Mouse (Mus musculus): ENCODE results near the gene Cldn20. TPM values are rescaled to one million over a fixed set of nuclear protein-coding genes. Genes with fewer than 3 reads are reported as not detected.

Cldn20 gene
- polyA plus RNA-seq, 1 experiment from 2014 or later = 0.13 TPM

- Histone ChIP-seq H3K9me3 (replicated peaks; ENCODE audit: control insufficient read depth, low read length) (no peaks in the 10 kb centered on the region), H3K27me3 (ENCODE audit: control insufficient read depth, insufficient read depth, low read depth, low read length) (no peaks in the 10 kb centered on the region), H3K4me1 (ENCODE audit: control insufficient read depth, low read depth, low read length) (no peaks in the 10 kb centered on the region), H3K4me2 (ENCODE audit: low read depth, low read length) (no peak overlapping the region), H3K27ac (ENCODE audit: low read length) (no peak overlapping the region), H3K36me3 (ENCODE audit: control insufficient read depth, insufficient read depth) (peaks cover 3% of the 10 kb centered on the region; the same call in 1 of the 2 replicates), H3K9ac (ENCODE audit: low read depth, low read length) (no peak overlapping the region), H3K4me3 (ENCODE audit: low read depth, low read length) (no peak overlapping the region)
- ATAC-seq (ENCODE audit: low read depth) = no peak
- WGBS (ENCODE audit: insufficient replicate concordance) = 75% methylated on average over 5 of the region's 5 CpGs
Observed at GRCm38 (mm10) chr17:3541033-3541432, 8.7 kb downstream of the Cldn20 start.

- 66% methylated on average over 7 of the region's 7 CpGs for WGBS (ENCODE audit: insufficient replicate concordance)
- H3K36me3 ChIP-seq (ENCODE audit: control insufficient read depth, insufficient read depth) = peaks cover under 1% of the 10 kb centered on the region; the same call in 1 of the 2 replicates
Observed at GRCm38 (mm10) chr17:3547725-3548124, 15.4 kb downstream of the Cldn20 start.

GRCm38 (mm10) chr17:3556251-3556650 lies 23.9 kb downstream of the Cldn20 start:
- peak overlapping the region; percentile 89; the same call in 1 of the 2 replicates for H3K4me3 ChIP-seq (ENCODE audit: low read depth, low read length)

More at GRCm38 (mm10) chr17:3547725-3548124, 15.4 kb downstream of the Cldn20 start:
- Histone ChIP-seq H3K9ac (ENCODE audit: low read depth, low read length) (no peak overlapping the region), H3K27me3 (ENCODE audit: control insufficient read depth, insufficient read depth, low read depth, low read length) (no peaks in the 10 kb centered on the region), H3K4me2 (ENCODE audit: low read depth, low read length) (no peak overlapping the region), H3K27ac (ENCODE audit: low read length) (no peak overlapping the region), H3K9me3 (replicated peaks; ENCODE audit: control insufficient read depth, low read length) (no peaks in the 10 kb centered on the region), H3K4me1 (ENCODE audit: control insufficient read depth, low read depth, low read length) (no peaks in the 10 kb centered on the region), H3K4me3 (ENCODE audit: low read depth, low read length) (no peak overlapping the region)
- no peak for ATAC-seq (ENCODE audit: low read depth)

GRCm38 (mm10) chr17:3557331-3558311 lies 25.3 kb downstream of the Cldn20 start, which contains the start of gene Tfb1m:
Gene Tfb1m (minus strand): TSS chr17:3557781.
- no peaks in the 10 kb centered on the region for H3K27me3 ChIP-seq (ENCODE audit: control insufficient read depth, insufficient read depth, low read depth, low read length)
- peak within 1 kb of the TSS; percentile 70 for H3K9ac ChIP-seq (ENCODE audit: low read depth, low read length)
- WGBS (ENCODE audit: insufficient replicate concordance) = under 1% methylated on average over 59 of the region's 60 CpGs
- ATAC-seq (ENCODE audit: low read depth) = peak; percentile 97
- peak within 1 kb of the TSS; percentile 78 for H3K4me2 ChIP-seq (ENCODE audit: low read depth, low read length)
- H3K36me3 ChIP-seq (ENCODE audit: control insufficient read depth, insufficient read depth) = no peaks in the 10 kb centered on the region
- no peaks in the 10 kb centered on the region for H3K9me3 ChIP-seq (replicated peaks; ENCODE audit: control insufficient read depth, low read length)
- H3K4me1 ChIP-seq (ENCODE audit: control insufficient read depth, low read depth, low read length) = peaks cover 19% of the 10 kb centered on the region
- H3K4me3 ChIP-seq (ENCODE audit: low read depth, low read length) = peak within 1 kb of the TSS; percentile 89
- peak within 1 kb of the TSS; percentile 87 for H3K27ac ChIP-seq (ENCODE audit: low read length)

More at GRCm38 (mm10) chr17:3556251-3556650, 23.9 kb downstream of the Cldn20 start:
- Histone ChIP-seq H3K9ac (ENCODE audit: low read depth, low read length) (no peak overlapping the region), H3K4me1 (ENCODE audit: control insufficient read depth, low read depth, low read length) (peaks cover 19% of the 10 kb centered on the region), H3K27ac (ENCODE audit: low read length) (0 out of 2 replicates have a peak overlapping the region, but pooled peaks have one; percentile 42), H3K36me3 (ENCODE audit: control insufficient read depth, insufficient read depth) (no peaks in the 10 kb centered on the region), H3K27me3 (ENCODE audit: control insufficient read depth, insufficient read depth, low read depth, low read length) (no peaks in the 10 kb centered on the region), H3K4me2 (ENCODE audit: low read depth, low read length) (peak overlapping the region; percentile 78), H3K9me3 (replicated peaks; ENCODE audit: control insufficient read depth, low read length) (no peaks in the 10 kb centered on the region)
- ATAC-seq (ENCODE audit: low read depth) = no peak
- 24% methylated on average over 1 of the region's 1 CpGs for WGBS (ENCODE audit: insufficient replicate concordance)

GRCm38 (mm10) chr17:3558356-3558870 lies 26.1 kb downstream of the Cldn20 start:
- Histone ChIP-seq H3K4me3 (ENCODE audit: low read depth, low read length) (peak overlapping the region; percentile 89), H3K9ac (ENCODE audit: low read depth, low read length) (peak overlapping the region; percentile 66), H3K27ac (ENCODE audit: low read length) (peak overlapping the region; percentile 87), H3K4me2 (ENCODE audit: low read depth, low read length) (peak overlapping the region; percentile 78), H3K36me3 (ENCODE audit: control insufficient read depth, insufficient read depth) (no peaks in the 10 kb centered on the region), H3K9me3 (replicated peaks; ENCODE audit: control insufficient read depth, low read length) (no peaks in the 10 kb centered on the region), H3K4me1 (ENCODE audit: control insufficient read depth, low read depth, low read length) (peaks cover 19% of the 10 kb centered on the region), H3K27me3 (ENCODE audit: control insufficient read depth, insufficient read depth, low read depth, low read length) (no peaks in the 10 kb centered on the region)
- no peak for ATAC-seq (ENCODE audit: low read depth)
- WGBS (ENCODE audit: insufficient replicate concordance) = 71% methylated on average over 9 of the region's 9 CpGs

GRCm38 (mm10) chr17:3560534-3560933 lies 28.2 kb downstream of the Cldn20 start:
- no peak for ATAC-seq (ENCODE audit: low read depth)
- H3K4me2 ChIP-seq (ENCODE audit: low read depth, low read length) = no peak overlapping the region
- no peak overlapping the region for H3K4me3 ChIP-seq (ENCODE audit: low read depth, low read length)
- H3K4me1 ChIP-seq (ENCODE audit: control insufficient read depth, low read depth, low read length) = peaks cover 19% of the 10 kb centered on the region
- H3K9ac ChIP-seq (ENCODE audit: low read depth, low read length) = no peak overlapping the region
- H3K9me3 ChIP-seq (replicated peaks; ENCODE audit: control insufficient read depth, low read length) = no peaks in the 10 kb centered on the region
- whole genome bisulfite sequencing (ENCODE audit: insufficient replicate concordance) = 40% methylated on average over 3 of the region's 3 CpGs
- no peaks in the 10 kb centered on the region for H3K27me3 ChIP-seq (ENCODE audit: control insufficient read depth, insufficient read depth, low read depth, low read length)
- H3K36me3 ChIP-seq (ENCODE audit: control insufficient read depth, insufficient read depth) = no peaks in the 10 kb centered on the region
- H3K27ac ChIP-seq (ENCODE audit: low read length) = no peak overlapping the region

- Histone ChIP-seq H3K36me3 (ENCODE audit: control insufficient read depth, insufficient read depth) (no peaks in the 10 kb centered on the region), H3K9me3 (replicated peaks; ENCODE audit: control insufficient read depth, low read length) (no peaks in the 10 kb centered on the region)
- WGBS (ENCODE audit: insufficient replicate concordance) = 35% methylated on average over 8 of the region's 8 CpGs
Observed at GRCm38 (mm10) chr17:3562405-3562804, 30.1 kb downstream of the Cldn20 start.

GRCm38 (mm10) chr17:3570876-3571275 lies 38.5 kb downstream of the Cldn20 start:
- 5% methylated on average over 12 of the region's 12 CpGs for WGBS (ENCODE audit: insufficient replicate concordance)
- no peaks in the 10 kb centered on the region for H3K36me3 ChIP-seq (ENCODE audit: control insufficient read depth, insufficient read depth)
- H3K9ac ChIP-seq (ENCODE audit: low read depth, low read length) = no peak overlapping the region
- no peaks in the 10 kb centered on the region for H3K27me3 ChIP-seq (ENCODE audit: control insufficient read depth, insufficient read depth, low read depth, low read length)
- ATAC-seq (ENCODE audit: low read depth) = no peak
- H3K4me2 ChIP-seq (ENCODE audit: low read depth, low read length) = no peak overlapping the region
- no peaks in the 10 kb centered on the region for H3K4me1 ChIP-seq (ENCODE audit: control insufficient read depth, low read depth, low read length)
- no peak overlapping the region for H3K4me3 ChIP-seq (ENCODE audit: low read depth, low read length)
- H3K27ac ChIP-seq (ENCODE audit: low read length) = no peak overlapping the region
- H3K9me3 ChIP-seq (replicated peaks; ENCODE audit: control insufficient read depth, low read length) = no peaks in the 10 kb centered on the region

More at GRCm38 (mm10) chr17:3562405-3562804, 30.1 kb downstream of the Cldn20 start:
- no peak overlapping the region for H3K9ac ChIP-seq (ENCODE audit: low read depth, low read length)
- H3K4me1 ChIP-seq (ENCODE audit: control insufficient read depth, low read depth, low read length) = peaks cover 8% of the 10 kb centered on the region
- H3K27ac ChIP-seq (ENCODE audit: low read length) = no peak overlapping the region
- H3K4me3 ChIP-seq (ENCODE audit: low read depth, low read length) = no peak overlapping the region
- ATAC-seq (ENCODE audit: low read depth) = no peak
- H3K27me3 ChIP-seq (ENCODE audit: control insufficient read depth, insufficient read depth, low read depth, low read length) = no peaks in the 10 kb centered on the region
- H3K4me2 ChIP-seq (ENCODE audit: low read depth, low read length) = no peak overlapping the region
